Mouse (Mus musculus) heart, adult 2 months (tissue): ENCODE results near the gene Cacna2d4. TPM values are rescaled to one million over a fixed set of nuclear protein-coding genes. Genes with fewer than 3 reads are reported as not detected.

Experiments used
- DNase-seq, 2 experiments: peaks; one replicate each; pipeline ENCODE4 v3.0.0; 2021
- H3K27ac ChIP-seq: fragments of 200-600 bp; 2 replicates; pipeline ENCODE4 v1.8.1; 2022
- H3K27me3 ChIP-seq: fragments of 200-500 bp; 2 replicates; pipeline ENCODE4 v1.6.1; 2012; ENCODE audit warnings: mild to moderate bottlenecking, low read length, inconsistent platforms, mixed read lengths; ENCODE audit not compliant: control insufficient read depth, insufficient read depth
- H3K36me3 ChIP-seq: fragments of 200-500 bp; 2 replicates; pipeline ENCODE4 v1.6.1; 2012; ENCODE audit warnings: low read length, inconsistent platforms; ENCODE audit not compliant: control insufficient read depth, insufficient read depth
- H3K4me1 ChIP-seq: fragments of 200-500 bp; 2 replicates; pipeline ENCODE4 v1.6.1; 2011; ENCODE audit warnings: low read length; ENCODE audit not compliant: control insufficient read depth, insufficient read depth
- H3K4me3 ChIP-seq: fragments of 200-600 bp; 2 replicates; pipeline ENCODE4 v1.8.1; 2022
- H3K79me2 ChIP-seq: fragments of 200-500 bp; replicated peaks from 2 replicates; pipeline ENCODE4 v1.6.1; 2012; ENCODE audit warnings: mild to moderate bottlenecking, inconsistent platforms, low read length, moderate library complexity, mixed read lengths; ENCODE audit not compliant: control insufficient read depth, insufficient read depth
- H3K9ac ChIP-seq: fragments of 200-500 bp; 2 replicates; pipeline ENCODE4 v1.6.1; 2012; ENCODE audit warnings: low read depth, mild to moderate bottlenecking, control low read depth, inconsistent platforms, low read length, mixed read lengths
- CTCF ChIP-seq: fragments of 200-600 bp; IDR thresholded peaks from 2 replicates; pipeline ENCODE4 v1.8.1; 2022; ENCODE audit warnings: antibody characterized with exemption, mild to moderate bottlenecking, moderate library complexity
- EP300 ChIP-seq: fragments of 200-500 bp; IDR thresholded peaks from 2 replicates; pipeline ENCODE4 v1.6.1; 2011; ENCODE audit warnings: low read depth, low read length, control low read depth; ENCODE audit not compliant: insufficient read depth
- POLR2A ChIP-seq: fragments of 200-500 bp; IDR thresholded peaks from 2 replicates; pipeline ENCODE4 v1.6.1; 2011; ENCODE audit warnings: mild to moderate bottlenecking, low read depth, low read length, control low read depth; ENCODE audit not compliant: insufficient read depth
- WGBS: fragments of 180-500 bp; shearing (Covaris S2); methylation state at CpG from one replicate; pipeline ENCODE4 v1.1.7; 2018; 5-methylcytosine and 5-hydroxymethylcytosine counted together
- intact Hi-C: fragments of 180-260 bp; cut with DNase I; formaldehyde crosslinking; loops from one replicate; pipeline ENCODE4 v1.15.1; 2025
- polyA plus RNA-seq: library from polyadenylated mRNA; depleted of rRNA; stranded (reverse); fragments of >200 nt; gene quantifications from 2 replicates; pipeline ENCODE4 v1.2.3, GENCODE M21; 2012
- total RNA-seq, 2 experiments: library from RNA; stranded (reverse); gene quantifications; 2 replicates each; pipeline ENCODE4 v1.2.3; 2021

The Cacna2d4 gene
- total and polyA plus RNA-seq, 3 experiments, result 0.23 TPM; not detected in 2

DNA sequence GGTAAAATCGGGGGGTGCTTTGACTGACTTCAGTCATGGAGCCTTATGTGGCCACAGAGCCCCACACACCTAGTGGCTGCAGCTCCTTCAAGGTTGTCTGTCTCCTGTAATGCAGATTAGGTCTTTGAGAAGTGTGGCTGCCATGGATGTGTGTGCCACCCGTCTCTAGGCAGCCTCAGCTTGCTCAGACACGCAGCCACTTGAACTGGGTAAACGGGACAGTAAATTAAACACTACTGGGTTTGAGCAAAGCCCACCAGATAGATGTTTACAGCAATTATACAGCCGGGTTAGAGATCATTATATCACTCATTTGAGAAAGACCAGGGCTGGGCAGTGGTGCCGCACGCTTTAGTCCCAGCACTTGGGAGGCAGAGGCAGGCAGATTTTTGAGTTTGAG is 41.7 kb upstream of the Cacna2d4 start:
- no peak for TF ChIP-seq POLR2A
- no peak for TF ChIP-seq CTCF
- TF ChIP-seq EP300, result no peak
- intact Hi-C loops, result loop anchor here (2.0 kb wide), 1 partner anchor 62 kb away; no protein-coding TSS in a partner anchor
- Histone ChIP-seq H3K36me3 (peaks cover 21% of the 10 kb centered on the region), H3K27me3 (no peaks in the 10 kb centered on the region), H3K4me1 (peaks cover 4% of the 10 kb centered on the region; the same call in 1 of the 2 replicates), H3K79me2 (no peaks in the 10 kb centered on the region), H3K4me3 (peak overlapping the region; percentile 48), H3K9ac (peak overlapping the region; percentile 70), H3K27ac (peak overlapping the region; percentile 88)
- DNase-seq, result peak in 1 of 2 experiments; percentile 6
- WGBS, result 72% methylated on average over 7 of the region's 7 CpGs

- H3K27me3 ChIP-seq, result no peaks in the 10 kb centered on the region
- H3K9ac ChIP-seq, result peak within 1 kb of the TSS; percentile 65
- TF ChIP-seq CTCF (no peak), POLR2A (peak; percentile 78), EP300 (peak; percentile 97)
- peaks cover 6% of the 10 kb centered on the region for H3K36me3 ChIP-seq
- DNase-seq, result peak; percentile 55 to 81
- peak within 1 kb of the TSS; percentile 48 for H3K4me3 ChIP-seq
- H3K27ac ChIP-seq, result peak within 1 kb of the TSS; percentile 88
- intact Hi-C loops, result no loop called here
- no peaks in the 10 kb centered on the region for H3K79me2 ChIP-seq
- WGBS, result 38% methylated on average over 17 of the region's 17 CpGs
- H3K4me1 ChIP-seq, result peaks cover 5% of the 10 kb centered on the region; the same call in 1 of the 2 replicates
Observed at GRCm38 (mm10) chr6:119196382-119197305, 39.7 kb upstream of the Cacna2d4 start, which contains the start of gene Cacna1c. TSS of gene Cacna1c (minus strand) at chr6:119196418.

DNA sequence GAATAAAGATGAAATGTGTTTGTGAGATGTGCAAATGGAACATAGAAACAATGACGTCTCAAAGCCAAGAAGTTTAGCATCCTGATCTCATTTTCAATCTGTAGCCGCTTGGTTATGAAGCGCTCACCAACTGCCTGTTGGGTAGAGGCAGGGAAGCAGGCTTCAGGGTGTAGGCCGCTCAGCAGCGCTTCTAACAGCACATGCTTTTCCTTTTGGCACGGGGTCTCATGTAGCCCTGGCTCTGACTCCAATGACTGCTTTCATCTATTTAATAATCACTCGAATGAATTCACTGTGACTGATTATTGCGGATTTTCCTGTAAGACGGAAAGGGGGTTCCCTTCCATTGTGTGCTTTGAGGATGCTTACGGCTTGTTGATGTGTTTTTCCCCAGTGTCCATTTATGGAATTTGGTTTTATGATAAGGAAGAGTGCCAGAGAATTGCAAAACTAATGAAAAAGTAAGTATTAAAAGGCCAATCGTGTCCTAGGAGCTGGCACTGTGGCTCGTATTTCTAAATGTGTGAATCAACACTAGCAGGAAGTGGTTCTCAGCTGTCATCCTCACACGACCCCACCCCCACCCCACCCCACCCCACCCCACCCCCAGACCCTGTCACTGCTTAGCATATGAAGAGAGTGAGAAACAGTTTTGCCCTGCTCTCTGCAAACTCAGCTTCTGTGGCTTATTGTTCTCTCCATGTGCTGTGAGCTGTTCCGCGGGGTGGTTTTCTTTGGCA is 37.6 kb upstream of the Cacna2d4 start:
- H3K9ac ChIP-seq, result no peak overlapping the region
- intact Hi-C loops, result no loop called here

DNA sequence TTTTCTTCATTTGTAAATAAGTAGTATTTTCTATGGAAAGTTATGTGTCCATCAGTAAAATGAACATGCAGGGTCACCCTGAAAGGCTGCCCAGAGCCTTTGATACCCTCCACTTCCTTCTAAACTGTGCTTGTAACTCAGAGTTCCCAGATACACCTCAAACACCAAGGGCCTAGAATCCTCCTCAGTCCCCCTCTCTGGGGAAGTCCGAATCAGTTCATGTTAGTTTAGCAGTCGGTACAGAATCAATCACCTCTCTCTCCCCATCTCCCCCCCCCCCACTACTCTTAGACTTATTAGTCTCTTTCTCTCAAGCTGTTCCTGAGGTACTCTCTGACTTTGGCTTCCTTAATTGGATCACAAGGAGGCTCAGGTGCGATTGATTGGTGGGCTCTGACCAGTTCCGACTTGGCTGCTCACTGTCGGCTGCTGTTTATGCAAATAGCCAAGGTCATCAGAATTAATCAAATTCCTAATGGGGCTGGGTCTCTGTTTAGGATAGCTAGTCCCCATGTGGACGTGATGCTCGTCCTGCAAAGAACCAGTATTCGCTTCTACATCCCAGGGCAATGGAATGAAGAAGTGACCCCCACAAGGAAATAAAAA is 36.9 kb upstream of the Cacna2d4 start:
- no peak overlapping the region for H3K27ac ChIP-seq
- intact Hi-C loops, result no loop called here
- H3K4me1 ChIP-seq, result peaks cover 1% of the 10 kb centered on the region; the same call in 1 of the 2 replicates

More for the DNA sequence above, 37.6 kb upstream of the Cacna2d4 start:
- Histone ChIP-seq H3K27me3 (no peaks in the 10 kb centered on the region), H3K4me1 (peaks cover 1% of the 10 kb centered on the region; the same call in 1 of the 2 replicates), H3K27ac (no peak overlapping the region), H3K36me3 (no peaks in the 10 kb centered on the region), H3K4me3 (no peak overlapping the region), H3K79me2 (no peaks in the 10 kb centered on the region)
- DNase-seq, result no peak
- TF ChIP-seq CTCF (no peak), POLR2A (no peak), EP300 (no peak)
- WGBS, result 48% methylated on average over 15 of the region's 15 CpGs

GRCm38 (mm10) chr6:119200362-119200761 is 36.0 kb upstream of the Cacna2d4 start:
- Histone ChIP-seq H3K9ac (no peak overlapping the region), H3K79me2 (no peaks in the 10 kb centered on the region), H3K4me1 (peaks cover 1% of the 10 kb centered on the region; the same call in 1 of the 2 replicates), H3K27ac (no peak overlapping the region), H3K36me3 (no peaks in the 10 kb centered on the region), H3K27me3 (no peaks in the 10 kb centered on the region), H3K4me3 (no peak overlapping the region)
- 69% methylated on average over 5 of the region's 5 CpGs for WGBS
- no peak for DNase-seq
- intact Hi-C loops, result no loop called here
- TF ChIP-seq POLR2A, result no peak
- no peak for TF ChIP-seq EP300
- TF ChIP-seq CTCF, result no peak

More for the DNA sequence above, 36.9 kb upstream of the Cacna2d4 start:
- no peak overlapping the region for H3K4me3 ChIP-seq
- H3K36me3 ChIP-seq, result no peaks in the 10 kb centered on the region
- no peak for DNase-seq
- TF ChIP-seq CTCF (no peak), EP300 (no peak), POLR2A (no peak)
- H3K27me3 ChIP-seq, result no peaks in the 10 kb centered on the region
- no peak overlapping the region for H3K9ac ChIP-seq
- WGBS, result 70% methylated on average over 8 of the region's 8 CpGs
- no peaks in the 10 kb centered on the region for H3K79me2 ChIP-seq
